Mouse (Mus musculus) monocyte, adult 2 months (primary cell): ENCODE results near the gene Gpank1.

Experiments used
- DNase-seq, 2 experiments: peaks; one replicate each; pipeline ENCODE4 v3.0.0; 2022; ENCODE audit warnings: low spot score in 2 of 2, low read depth in 1 of 2

The Gpank1 gene

GRCm38 (mm10) chr17:35121143-35121799, at the start of gene Gpank1:
Gene Gpank1, plus strand, starts transcription at chr17:35121455.
- DNase-seq = peak; percentile 92 to 93

- no peak for DNase-seq
Observed at GRCm38 (mm10) chr17:35074097-35074496, 47.2 kb upstream of the Gpank1 start.

GRCm38 (mm10) chr17:35076507-35077176, 44.6 kb upstream of the Gpank1 start, which contains the start of gene Ly6g6e:
Gene Ly6g6e, plus strand, starts transcription at chr17:35076902.
- DNase-seq = no peak

- no peak for DNase-seq
Observed at GRCm38 (mm10) chr17:35077285-35077684, 44.0 kb upstream of the Gpank1 start.

GRCm38 (mm10) chr17:35077786-35078233, 43.4 kb upstream of the Gpank1 start, which contains the start of gene Ly6g6d:
Gene Ly6g6d, minus strand, starts transcription at chr17:35078065.
- DNase-seq = peak in 1 of 2 experiments; percentile 16

- no peak for DNase-seq
Observed at GRCm38 (mm10) chr17:35079778-35080177, 41.5 kb upstream of the Gpank1 start.

GRCm38 (mm10) chr17:35080248-35080647, 41.0 kb upstream of the Gpank1 start:
- DNase-seq = no peak

GRCm38 (mm10) chr17:35080710-35081109, 40.5 kb upstream of the Gpank1 start:
- no peak for DNase-seq

GRCm38 (mm10) chr17:35082841-35083576, 38.2 kb upstream of the Gpank1 start:
- DNase-seq = no peak

GRCm38 (mm10) chr17:35083929-35084497, 37.2 kb upstream of the Gpank1 start:
- DNase-seq = no peak

GRCm38 (mm10) chr17:35085208-35085865, 35.9 kb upstream of the Gpank1 start, which contains the start of gene Ly6g6f:
Gene Ly6g6f, minus strand, starts transcription at chr17:35085610.
- DNase-seq = no peak

GRCm38 (mm10) chr17:35088151-35088550, 33.1 kb upstream of the Gpank1 start:
- DNase-seq = no peak

- peak; percentile 79 to 92 for DNase-seq
Observed at GRCm38 (mm10) chr17:35088825-35089644, 32.2 kb upstream of the Gpank1 start, which contains the start of gene Abhd16a. Gene Abhd16a, plus strand, starts transcription at chr17:35089263.

- no peak for DNase-seq
Observed at GRCm38 (mm10) chr17:35090166-35090932, 30.9 kb upstream of the Gpank1 start.

GRCm38 (mm10) chr17:35092403-35093198, 28.7 kb upstream of the Gpank1 start:
- DNase-seq = no peak

- no peak for DNase-seq
Observed at GRCm38 (mm10) chr17:35094475-35095365, 26.5 kb upstream of the Gpank1 start.

- no peak for DNase-seq
Observed at GRCm38 (mm10) chr17:35096597-35096996, 24.7 kb upstream of the Gpank1 start.
